Mouse (Mus musculus) small intestine, adult 2 months (tissue): ENCODE results near the gene Ermard.
"Not testable (repeated sequence)": the region's sequence is repeated elsewhere in the genome, so short reads cannot be mapped to it uniquely, and the experiment has no call there.

ENCODE experiments used
- CTCF ChIP-seq: fragments of 200-500 bp; IDR thresholded peaks from 2 replicates; pipeline ENCODE4 v1.5.1; 2012; ENCODE audit warnings: low read depth, mild to moderate bottlenecking, control low read depth, inconsistent platforms, low read length, moderate library complexity, mixed read lengths; ENCODE audit not compliant: insufficient replicate concordance, insufficient read length; ENCODE audit errors: extremely low read depth
- POLR2A ChIP-seq: fragments of 200-500 bp; IDR thresholded peaks from 2 replicates; pipeline ENCODE4 v1.6.1; 2012; ENCODE audit warnings: low read depth, mild to moderate bottlenecking, control low read depth, inconsistent platforms, low read length, moderate library complexity

- not testable (repeated sequence) for TF ChIP-seq CTCF, POLR2A
Measured at GRCm38 (mm10) chr17:15053829-15054200, 12.8 kb downstream of the Ermard start.
